Comparison of ENCODE assay signal across 11 mouse cellular contexts in genomic region chr11:105538421-105539210, GRCm38 (mm10).
"Had no signal": no experiment of that assay in that cellular context is flagged by ENCODE, and none has a peak within 500 bp of the region (broad histone marks: within the 10 kb centered on the region; RNA-seq: fewer than 3 reads in every experiment).

No protein-coding gene starts in this region.

- H3K27ac ChIP-seq: hindbrain, postnatal 0 days; left cerebral cortex, adult 2 months; limb, embryonic 10.5 days; liver, embryonic 15.5 days; lung, embryonic 15.5 days; midbrain, embryonic 13.5 days; neural tube, embryonic 12.5 days; stomach, postnatal 0 days had no signal

- H3K9ac ChIP-seq: liver, embryonic 15.5 days; lung, embryonic 15.5 days; midbrain, embryonic 13.5 days; neural tube, embryonic 12.5 days had no signal

- H3K4me1 ChIP-seq: liver, embryonic 15.5 days; lung, embryonic 15.5 days; midbrain, embryonic 13.5 days; neural tube, embryonic 12.5 days had no signal

- DNase-seq: thymus, postnatal 14 days had no signal

- ATAC-seq: hindbrain, postnatal 0 days; midbrain, embryonic 13.5 days had no signal

- H3K9me3 ChIP-seq: limb, embryonic 10.5 days; liver, embryonic 15.5 days; lung, embryonic 15.5 days; midbrain, embryonic 13.5 days; neural tube, embryonic 12.5 days had no signal

- H3K4me3 ChIP-seq: left cerebral cortex, adult 2 months; limb, embryonic 10.5 days; liver, embryonic 15.5 days; lung, embryonic 15.5 days; midbrain, embryonic 13.5 days; myocyte; neural tube, embryonic 12.5 days had no signal

- H3K27me3 ChIP-seq: liver, embryonic 15.5 days; lung, embryonic 15.5 days; midbrain, embryonic 13.5 days; neural tube, embryonic 12.5 days had no signal

- H3K36me3 ChIP-seq: limb, embryonic 10.5 days; liver, embryonic 15.5 days; lung, embryonic 15.5 days; midbrain, embryonic 13.5 days; neural tube, embryonic 12.5 days had no signal

- H3K4me2 ChIP-seq: liver, embryonic 11.5 days; liver, embryonic 15.5 days; lung, embryonic 15.5 days; midbrain, embryonic 13.5 days; neural tube, embryonic 12.5 days had no signal
